Mouse (Mus musculus): ENCODE measurements around the gene Rgs3.
"Not testable (repeated sequence)": the region's sequence is repeated elsewhere in the genome, so short reads cannot be mapped to it uniquely, and the experiment has no call there.

Rgs3 gene

DNA sequence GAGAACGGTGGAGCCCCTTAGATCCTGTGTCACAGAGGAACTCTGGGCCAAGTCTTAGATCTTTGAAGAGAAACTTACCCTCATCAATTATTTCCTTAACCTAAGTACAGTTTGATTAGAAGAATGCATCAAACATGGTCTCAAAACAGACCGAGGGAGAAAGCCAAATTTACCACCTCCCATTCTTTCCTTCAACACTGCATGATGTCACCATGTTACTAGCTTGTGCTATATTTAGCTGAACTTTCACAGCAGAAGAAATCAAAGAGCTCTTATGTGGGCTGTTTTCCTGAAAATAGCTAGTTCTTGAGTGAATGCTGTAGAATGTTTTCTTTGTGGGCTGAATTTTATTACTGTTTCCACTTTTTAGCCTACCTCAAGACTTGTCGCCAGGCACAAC lies 2.2 kb upstream of the Rgs3 start:
- DNase-seq = no peak

DNA sequence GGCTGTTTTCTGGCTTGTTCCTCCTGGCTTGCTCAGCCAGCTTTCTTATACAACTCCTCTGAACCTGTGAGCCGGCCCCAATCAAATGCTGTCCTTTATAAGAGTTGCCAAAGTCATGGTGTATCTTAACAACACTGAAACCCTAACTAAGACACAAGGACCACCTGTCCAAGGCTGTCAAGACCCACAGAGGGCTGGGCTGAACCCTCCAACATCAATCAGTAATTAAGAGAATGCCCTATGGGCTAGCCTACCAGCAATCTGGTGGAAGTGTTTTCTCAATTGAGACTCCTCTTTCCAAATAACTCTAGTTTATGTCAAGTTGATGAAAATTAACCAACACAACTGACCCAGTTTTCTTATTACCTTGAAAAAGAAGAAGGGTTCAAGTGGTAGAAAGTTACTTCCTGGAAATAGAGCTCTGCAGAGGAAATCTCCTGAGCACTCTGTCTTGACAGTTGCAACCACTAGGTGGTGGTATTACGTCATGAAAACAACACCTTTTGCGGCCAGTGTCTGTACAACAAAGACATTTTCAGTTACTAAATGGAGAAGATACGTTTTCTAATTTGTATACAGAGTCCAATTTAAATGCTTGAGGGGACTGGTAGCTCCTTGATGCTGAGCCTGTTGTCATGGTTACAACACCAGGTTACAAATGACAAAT lies 1.4 kb downstream of the Rgs3 start:
- DNase-seq = peak; percentile 94

DNA sequence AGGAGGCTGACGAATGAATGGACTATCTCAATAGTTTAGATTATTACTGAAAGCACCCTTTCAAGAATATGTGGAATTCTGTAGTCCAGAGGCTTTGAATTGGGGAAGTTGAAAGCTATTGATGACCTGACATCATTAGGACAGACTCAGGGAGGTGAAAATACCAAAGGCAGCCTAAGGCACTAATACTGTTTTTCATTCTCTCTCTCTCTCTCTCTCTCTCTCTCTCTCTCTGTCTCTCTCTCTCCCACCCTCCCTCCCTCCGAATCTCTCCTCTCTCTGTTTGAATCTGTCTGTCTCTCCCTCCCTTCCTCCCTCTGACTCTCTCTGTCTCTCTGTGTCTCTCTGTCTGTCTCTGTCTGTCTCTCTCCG lies 2.0 kb downstream of the Rgs3 start:
- no peak for DNase-seq

DNA sequence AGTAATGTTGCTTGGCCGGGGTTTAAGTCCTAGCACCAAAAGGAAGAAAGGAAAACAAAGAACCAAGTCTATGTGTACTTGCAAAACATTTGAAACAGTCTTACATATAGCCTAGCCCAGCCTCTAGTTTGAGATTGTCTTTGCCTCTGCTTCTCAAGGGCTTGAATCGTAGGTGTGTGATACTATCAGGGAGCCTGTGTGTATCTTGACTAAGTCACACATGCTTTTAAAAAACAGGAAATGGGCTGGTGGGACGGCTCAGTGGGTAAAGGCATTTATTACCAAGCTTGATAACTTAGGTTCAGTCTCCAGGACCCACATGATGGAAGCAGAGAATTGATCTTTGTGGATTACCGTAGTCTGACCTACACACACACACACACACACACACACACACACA lies 2.4 kb downstream of the Rgs3 start:
- no peak for DNase-seq

DNA sequence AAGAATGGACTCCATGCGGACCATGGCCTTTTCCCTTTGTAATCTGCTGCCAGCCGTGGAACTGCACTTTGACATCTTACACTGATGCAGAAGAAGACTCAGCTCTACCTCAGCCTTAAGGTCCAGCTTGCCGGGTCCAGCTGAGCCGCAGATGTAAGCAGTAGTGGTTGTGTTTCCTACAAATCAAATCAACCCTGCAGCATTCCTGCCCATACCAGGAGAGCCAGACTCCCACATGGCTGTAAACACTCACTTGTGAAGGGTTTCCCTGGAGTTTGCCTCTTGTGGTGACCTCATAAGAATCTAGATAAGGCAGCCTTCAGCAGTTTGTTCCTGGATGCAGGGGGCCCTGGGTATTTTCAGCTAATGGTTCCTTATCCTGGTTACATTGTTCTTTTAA lies 6.9 kb downstream of the Rgs3 start:
- DNase-seq = peak; percentile 57

DNA sequence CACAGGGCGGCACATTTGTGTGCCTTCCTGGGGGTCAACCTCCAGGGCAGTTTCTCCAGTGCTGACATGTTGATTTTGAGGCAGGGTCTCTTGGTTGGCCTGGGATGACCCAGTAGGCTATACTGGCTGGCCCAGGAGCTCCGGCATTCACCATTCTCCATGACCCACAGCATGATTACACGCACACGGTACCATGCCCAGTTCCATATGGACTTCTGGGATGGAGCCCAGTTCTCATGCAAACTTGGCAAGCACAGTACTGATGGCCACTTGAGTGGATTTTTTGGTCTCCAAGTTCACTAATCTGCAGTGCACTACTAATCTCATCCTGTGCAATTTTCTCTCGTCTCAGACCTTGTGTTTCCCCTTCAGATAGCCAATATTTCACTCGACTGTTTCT lies 8.0 kb downstream of the Rgs3 start:
- no peak for DNase-seq

DNA sequence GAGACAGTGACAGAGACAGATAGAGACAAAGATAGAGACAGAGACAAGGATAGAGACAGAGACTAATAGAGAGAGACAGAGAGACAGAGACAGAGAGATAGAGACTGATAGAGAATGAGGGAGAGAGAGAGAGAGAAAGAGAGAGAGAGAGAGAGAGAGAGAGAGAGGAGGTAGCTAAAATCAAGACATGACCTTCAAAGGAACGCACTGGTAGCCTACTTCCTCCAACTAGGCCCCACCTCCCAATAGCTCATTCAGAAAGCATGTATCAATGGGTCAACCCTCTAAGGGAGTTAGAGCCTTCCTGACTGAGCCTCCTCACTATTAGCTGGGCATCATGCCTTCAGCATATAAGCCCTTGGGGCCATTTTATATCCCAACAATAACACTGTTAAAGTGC lies 8.7 kb downstream of the Rgs3 start:
- DNase-seq = no peak

DNA sequence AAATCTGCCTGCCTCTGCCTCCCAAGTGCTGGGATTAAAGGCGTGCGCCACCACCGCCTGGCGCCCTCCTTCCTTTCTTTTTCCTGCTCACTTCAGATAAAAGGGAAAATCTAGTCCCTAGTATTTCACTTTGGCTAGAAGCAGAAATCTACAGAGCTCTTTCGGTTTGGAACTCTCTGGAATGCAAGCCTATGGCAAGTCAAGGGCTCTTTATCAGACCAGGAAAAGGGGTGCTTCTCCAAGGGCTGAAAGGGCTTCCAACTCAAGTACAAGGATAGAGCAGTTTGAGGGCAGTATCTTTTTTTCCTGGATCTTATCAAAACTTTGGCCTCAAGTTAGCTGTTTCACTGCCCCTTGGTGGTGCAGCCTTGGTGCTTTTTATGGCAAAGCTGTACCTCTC lies 10.0 kb downstream of the Rgs3 start:
- DNase-seq = no peak

DNA sequence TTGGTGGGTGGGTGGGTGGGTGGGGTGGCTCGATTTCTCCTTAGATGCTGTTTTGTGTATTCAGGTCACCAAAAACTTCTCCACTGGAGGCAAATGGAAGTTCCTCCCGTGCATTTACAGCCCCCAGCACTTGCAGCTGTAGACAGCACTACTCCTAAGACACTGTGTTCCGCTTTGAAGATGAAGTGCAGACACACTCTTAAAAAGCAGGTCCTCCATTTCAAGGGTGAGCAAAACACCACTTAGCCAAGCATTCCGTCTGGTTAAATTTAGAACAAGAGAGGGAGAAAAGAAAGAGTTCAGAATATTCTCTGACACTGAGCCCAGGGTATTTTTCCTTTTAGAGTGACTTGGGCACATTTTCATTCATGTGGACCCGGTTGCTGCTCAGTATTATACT lies 10.4 kb downstream of the Rgs3 start:
- peak; percentile 45 for DNase-seq

DNA sequence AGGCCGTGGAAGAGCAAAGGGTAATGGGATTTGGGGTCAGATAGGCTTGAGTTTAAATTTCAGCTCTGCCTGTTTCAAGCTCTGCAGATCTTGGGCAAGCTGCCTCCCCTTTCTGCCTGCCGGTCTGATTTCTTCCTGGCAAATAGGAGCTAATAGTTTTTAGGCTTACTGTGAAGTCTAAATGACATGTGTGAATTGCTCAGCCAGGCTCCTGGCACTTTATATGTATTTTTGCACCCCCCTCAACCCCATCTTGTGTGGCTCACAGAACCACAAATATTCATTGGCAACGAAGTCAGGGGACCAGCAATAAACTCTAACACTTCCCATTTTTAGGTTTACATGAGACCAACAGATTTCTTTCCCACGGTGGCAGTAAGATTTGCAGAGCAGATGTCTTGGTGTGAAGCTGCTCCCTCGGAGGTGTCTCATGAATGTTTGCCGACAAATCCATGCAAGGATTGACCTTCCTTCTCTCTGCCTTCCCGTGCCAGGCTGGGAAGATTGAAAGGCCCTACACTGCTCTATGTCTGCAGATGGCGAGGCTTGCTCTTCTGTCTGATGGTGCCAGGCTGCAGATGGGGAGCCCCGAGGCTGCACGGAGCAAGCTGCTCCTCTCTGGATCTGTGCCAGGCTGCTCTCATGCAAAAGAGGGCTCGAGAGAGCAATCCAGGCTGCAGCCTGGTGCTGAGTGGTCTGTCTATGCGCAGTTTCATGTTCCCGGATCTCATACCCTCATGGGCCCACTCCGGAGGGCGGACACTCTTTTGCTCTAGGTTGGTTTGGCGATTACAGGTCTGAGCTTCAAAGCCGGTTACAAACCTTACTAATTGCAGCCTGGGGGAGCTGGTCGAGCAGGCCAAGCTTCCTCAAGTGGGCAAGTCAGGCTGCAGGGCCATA lies 23.0 kb downstream of the Rgs3 start:
- peak; percentile 29 for DNase-seq

DNA sequence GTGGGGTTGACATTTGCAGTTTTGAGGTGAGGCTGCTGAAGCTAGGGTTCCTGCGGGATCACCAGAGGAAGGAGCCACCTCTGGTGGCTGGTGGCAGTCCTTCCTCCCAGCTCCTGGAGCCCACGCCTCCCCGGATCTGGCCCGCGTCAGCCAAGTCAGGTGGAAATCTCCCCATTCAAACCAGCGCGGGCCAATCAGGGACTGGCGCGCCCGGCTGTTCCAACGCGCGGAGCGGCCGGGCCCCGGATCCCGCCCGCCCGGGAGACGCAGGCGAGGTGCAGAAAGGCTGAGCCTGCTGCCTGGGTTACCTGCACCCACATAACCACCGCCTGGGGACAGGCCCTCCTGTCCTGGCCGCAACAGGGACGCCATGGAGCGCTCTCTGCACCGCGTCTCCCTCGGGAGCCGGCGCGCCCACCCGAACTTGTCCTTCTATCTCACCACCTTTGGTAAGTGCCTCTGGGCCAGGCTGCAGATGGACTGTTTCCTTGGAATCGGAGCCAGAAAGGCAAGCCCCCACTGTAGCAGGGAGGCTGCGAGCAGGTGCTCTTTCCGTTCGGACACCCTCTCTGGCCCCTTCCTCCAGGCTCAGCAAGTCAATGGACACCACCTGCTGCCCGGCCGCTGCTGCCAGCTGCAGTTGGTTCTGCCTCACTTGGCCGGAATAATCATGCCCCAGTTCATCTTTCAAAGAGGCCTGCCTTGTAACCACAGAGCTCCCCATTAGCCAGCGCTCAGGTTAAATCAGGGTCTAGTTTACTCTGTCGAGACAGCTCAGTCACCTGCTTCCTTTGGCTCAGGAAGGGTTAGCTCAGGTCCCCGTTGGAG lies 23.8 kb downstream of the Rgs3 start:
- peak; percentile 53 for DNase-seq

DNA sequence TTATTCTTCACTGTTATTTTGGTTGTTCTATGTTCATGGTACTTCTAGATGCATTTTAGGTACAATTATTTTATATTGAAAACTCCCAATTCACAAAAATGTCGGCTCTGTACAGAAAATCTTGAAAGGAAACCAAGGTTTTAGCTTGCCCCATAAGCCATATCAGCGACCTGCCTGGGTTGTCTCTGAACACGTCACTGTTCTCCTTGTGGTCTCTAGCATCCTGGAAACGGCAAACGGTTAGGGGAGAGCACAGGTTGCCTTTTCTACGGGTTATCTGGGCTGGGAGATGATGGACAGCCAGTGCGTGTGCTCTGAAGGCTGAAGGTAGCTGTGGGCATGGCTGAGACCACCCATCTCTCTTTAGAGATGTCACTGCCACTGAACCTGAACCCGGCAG lies 27.4 kb downstream of the Rgs3 start:
- no peak for DNase-seq

DNA sequence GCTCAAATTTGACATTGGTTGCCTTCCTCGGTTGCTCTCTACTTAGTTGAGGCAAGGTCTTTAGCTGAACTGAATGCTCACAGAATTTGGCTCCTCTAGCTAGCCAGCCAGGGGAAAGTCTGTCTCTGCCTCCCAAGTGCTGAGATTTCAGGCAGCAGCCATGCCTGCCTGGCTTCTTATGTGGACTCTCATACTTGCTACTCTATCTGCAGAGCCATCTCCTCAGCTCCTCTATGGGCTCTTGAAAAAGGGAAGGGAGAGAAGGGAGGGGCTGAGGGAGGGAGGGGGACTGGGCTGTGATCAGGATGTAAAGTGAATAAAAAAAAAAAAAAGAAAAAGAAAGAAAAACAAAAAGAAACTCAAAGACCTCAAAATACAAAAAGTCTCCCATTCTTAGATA lies 31.2 kb downstream of the Rgs3 start:
- DNase-seq = no peak

DNA sequence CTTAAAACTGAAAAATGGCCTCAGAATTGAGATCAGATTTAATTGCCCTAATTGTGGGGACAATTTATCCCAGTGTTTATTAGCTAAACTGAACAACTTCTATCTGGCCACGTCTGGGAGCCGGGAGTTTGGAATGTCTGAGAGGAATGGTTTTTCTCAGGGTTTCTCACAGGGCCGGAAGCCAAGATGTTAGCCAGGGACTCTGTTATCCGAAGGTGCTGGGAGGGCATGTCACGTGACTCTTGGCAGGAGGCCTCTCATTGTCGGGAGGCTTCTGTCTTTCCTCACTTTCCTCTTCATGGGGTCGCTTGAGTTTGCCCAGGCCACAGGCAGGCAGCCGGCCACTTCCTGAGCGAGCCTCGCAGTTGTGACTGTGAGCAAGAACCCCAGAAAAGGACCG lies 31.7 kb downstream of the Rgs3 start:
- DNase-seq = peak; percentile 40

DNA sequence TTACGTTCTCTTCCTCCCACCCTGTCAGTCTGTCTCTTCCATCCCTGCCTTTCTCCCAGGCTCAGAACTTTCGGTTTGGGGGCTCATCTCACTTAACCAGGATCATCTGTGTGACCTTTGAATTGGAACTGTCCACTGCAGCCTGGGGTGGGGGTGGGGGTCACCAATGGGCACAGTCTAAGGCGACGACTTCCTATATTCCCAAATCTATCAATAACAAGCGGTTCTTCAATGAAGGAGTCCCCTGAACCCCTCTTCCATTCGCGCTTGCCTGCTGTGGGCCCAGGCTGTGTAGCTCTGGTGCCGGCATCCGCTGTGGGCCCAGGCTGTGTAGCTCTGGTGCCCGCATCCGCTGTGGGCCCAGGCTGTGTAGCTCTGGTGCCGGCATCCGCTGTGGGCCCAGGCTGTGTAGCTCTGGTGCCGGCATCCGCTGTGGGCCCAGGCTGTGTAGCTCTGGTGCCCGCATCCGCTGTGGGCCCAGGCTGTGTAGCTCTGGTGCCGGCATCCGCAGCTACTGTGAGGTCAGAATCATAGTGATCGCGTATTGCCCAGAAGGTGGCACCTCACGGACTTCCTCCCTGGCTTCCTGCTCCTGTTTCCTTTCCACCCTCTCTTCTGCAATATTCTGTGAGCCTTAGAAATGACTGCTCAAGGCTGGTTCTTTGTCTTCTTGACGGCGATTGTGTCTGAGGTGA lies 34.0 kb downstream of the Rgs3 start:
- not testable (repeated sequence) for DNase-seq

DNA sequence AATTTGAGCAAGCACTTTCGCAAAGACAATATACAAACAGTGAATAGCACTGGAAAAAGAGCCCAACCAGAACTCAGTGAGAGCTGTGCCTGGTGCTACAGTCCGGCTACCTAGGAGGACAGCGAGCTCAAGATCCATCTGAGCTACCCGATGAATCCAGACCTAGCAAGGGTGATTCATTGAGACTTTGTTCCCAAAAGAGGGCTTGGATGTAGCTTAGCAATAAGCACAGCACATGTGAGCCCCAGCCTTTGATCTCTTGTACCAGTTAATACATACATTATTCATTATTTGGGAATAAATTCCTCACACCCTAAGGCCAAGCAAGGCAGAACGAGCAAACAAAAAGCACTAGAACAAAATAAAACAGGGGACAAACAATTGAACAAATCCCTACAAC lies 34.8 kb downstream of the Rgs3 start:
- no peak for DNase-seq

DNA sequence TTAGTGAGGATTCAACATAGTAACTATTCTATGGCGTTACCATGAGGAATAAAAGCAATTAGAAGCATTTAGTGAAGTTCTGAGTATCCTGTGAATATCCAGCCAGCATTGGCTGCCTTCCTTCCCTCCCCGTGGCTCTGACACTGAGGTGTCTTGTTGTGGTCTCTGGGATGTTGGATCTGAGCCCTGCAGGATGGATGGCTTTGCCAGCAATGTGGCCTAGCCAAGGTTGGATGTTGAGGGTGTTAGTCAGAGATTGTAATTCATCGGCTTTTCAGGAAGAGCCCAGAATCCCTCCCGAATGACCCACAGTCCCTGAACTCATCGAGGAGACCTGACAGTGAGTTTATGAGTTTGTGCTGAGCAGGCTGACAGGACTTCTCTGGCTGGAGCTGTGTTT lies 36.4 kb downstream of the Rgs3 start:
- DNase-seq = no peak

DNA sequence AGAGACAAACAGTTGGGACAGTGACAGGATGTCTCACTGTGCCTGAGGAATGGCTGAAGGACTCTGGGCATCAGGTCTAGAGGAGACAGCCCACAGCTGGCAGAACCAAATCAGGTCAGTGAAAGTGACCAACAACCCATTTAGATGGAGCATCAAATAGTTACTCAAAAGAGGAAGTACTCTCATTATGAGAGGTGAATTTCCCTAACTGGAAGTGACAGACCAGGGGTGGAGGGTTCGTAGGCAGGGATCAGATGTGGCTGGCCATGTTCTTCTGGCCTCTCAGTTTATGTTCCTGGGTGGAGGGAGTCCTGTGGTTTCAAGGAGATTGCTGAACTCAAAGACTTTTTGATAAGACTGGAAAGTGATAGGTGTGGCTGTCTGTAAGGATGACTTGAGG lies 40.9 kb downstream of the Rgs3 start:
- DNase-seq = no peak

DNA sequence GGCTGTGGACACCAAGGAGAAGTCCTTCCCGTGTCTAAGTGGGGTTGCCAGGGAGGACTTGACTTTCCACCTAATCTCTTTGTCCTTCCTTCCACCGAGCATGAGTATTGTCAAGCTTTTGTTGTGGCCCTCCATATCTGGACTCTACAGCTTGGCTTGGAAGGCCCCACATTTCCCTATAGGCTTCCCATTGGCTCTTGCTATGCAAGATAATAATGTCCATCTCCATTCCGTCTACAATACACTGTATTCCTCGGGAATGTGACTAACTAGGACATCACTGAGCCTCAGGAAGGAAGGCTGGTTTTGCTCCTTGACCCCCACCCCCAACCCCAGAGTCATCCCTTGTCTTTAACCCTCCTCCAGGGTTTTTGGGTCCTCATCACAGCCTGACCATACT lies 44.0 kb downstream of the Rgs3 start:
- no peak for DNase-seq

DNA sequence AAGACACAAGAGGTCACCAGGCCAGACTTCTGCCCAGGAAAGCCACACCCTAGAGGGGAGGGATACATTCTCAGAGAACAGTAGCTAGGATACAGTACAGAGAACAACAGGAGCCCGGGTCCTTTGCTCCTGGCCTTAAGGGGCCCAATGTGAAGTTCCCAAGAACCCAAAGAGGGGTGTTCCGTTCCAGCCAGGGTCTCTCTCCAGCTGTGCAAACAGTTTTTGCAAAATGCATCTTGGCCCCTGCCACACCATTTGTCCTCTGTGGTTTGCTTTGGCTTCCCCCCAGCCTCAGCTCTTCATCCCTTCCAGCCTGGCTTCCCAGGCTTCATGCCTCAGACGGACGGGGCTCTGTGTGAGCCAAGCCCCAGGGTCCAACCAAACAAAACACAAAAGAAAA lies 44.4 kb downstream of the Rgs3 start:
- DNase-seq = no peak

DNA sequence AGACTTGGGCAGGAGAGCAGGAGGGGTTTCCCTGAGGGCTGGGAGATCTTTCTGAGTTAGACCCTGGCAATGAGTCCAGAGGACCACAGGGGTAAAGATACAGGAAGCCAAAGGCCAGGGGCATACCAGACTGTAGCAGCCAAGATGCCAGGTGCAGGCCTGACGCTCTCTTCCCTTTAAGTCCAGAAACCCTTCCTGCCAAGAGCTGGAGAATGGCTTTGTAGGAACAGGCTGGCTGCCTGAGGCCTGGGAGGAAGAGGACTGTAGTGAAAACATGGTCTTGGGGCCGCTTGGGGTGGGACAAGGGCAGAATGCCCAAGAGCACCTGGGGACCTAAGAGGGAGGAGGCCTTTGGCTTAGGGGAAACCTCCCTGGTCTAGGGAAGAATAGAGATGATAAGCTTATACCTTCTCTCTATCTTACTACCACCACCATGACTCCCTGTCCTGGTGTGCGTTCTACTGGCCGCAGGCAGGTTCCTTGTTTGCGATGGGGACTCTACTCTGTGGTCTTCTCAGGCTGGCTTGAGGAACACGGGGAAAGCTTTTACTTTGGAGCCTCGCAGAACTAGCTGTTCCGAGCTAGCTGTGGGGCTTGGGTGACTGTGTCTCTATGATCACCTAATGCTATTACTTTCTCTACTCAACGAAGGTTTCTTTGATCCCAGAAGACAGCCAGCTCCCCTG lies 46.4 kb downstream of the Rgs3 start:
- DNase-seq = no peak

DNA sequence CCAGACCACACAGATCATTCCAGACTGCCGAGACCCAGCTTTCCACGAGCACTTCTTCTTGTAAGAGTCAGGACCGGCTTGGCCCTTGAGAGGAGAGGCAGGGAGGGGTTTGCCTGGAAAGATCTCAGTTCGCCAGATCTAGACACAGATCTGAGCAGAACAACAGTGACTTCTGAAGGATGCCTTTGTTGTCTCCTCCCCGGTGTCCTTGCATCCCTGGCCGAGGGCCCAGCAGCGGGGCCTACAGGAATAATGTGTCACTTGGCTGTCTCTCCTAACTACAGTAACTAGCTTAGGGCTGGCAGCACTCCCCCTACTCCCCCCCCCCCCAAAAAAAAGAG lies 46.9 kb downstream of the Rgs3 start:
- DNase-seq = no peak

DNA sequence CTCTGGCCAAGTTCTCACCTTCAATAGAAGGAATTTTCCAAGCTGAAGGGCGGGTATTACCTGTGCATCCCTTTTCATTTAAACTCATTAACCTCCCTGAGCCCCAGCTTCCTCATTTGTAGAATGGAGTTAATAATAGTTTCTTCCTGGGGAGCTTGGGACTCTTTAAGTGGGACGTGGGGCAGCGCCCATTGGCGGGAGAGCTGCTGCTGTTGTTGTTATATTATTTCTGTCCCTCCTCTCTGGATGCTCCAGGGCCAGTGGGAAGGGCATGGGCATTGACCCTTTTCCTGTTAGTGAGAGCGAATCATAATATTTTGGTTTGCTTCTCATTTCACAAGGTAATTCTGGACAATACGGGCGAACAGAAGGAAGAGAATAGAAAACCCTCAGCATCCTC lies 47.3 kb downstream of the Rgs3 start:
- DNase-seq = no peak

All from lung, postnatal 36 days (tissue).